Mouse (Mus musculus) hindbrain, embryonic 10.5 days (tissue): ENCODE measurements at regions not wholly inside any gene's neighbourhood (a gene's known extent, or its start where the extent isn't known, plus 50 kb on each side); places are given as distances from the start of the nearest gene placed in this dataset.

Source experiments
- DNase-seq: peaks from one replicate; pipeline ENCODE4 v3.0.0-alpha.2; 2017; ENCODE audit warnings: low spot score
- H3K27ac ChIP-seq: fragments of 300-500 bp; sonication (generic); 2 replicates; pipeline ENCODE4 v1.5.1; 2016; ENCODE audit warnings: mild to moderate bottlenecking, moderate library complexity
- H3K27me3 ChIP-seq: fragments of 300-500 bp; sonication (generic); 2 replicates; pipeline ENCODE4 v1.6.1; 2016; ENCODE audit warnings: mild to moderate bottlenecking; ENCODE audit not compliant: poor library complexity, insufficient read depth, severe bottlenecking
- H3K36me3 ChIP-seq: fragments of 300-500 bp; sonication (generic); 2 replicates; pipeline ENCODE4 v1.6.1; 2016; ENCODE audit warnings: mild to moderate bottlenecking, moderate library complexity
- H3K4me1 ChIP-seq: fragments of 300-500 bp; sonication (generic); replicated peaks from 2 replicates; pipeline ENCODE4 v1.6.1; 2016; ENCODE audit warnings: mild to moderate bottlenecking
- H3K4me3 ChIP-seq: fragments of 300-500 bp; sonication (generic); 2 replicates; pipeline ENCODE4 v1.5.1; 2016; ENCODE audit warnings: mild to moderate bottlenecking, moderate library complexity
- H3K9me3 ChIP-seq: fragments of 300-500 bp; sonication (generic); 2 replicates; pipeline ENCODE4 v1.6.1; 2016; ENCODE audit warnings: mild to moderate bottlenecking, moderate library complexity
- WGBS: fragments of 180-500 bp; shearing (Covaris S2); methylation state at CpG from one replicate; pipeline ENCODE4 v1.1.7; 2016; 5-methylcytosine and 5-hydroxymethylcytosine counted together

- Histone ChIP-seq H3K36me3 (no peaks in the 10 kb centered on the region), H3K4me3 (no peak overlapping the region), H3K9me3 (no peaks in the 10 kb centered on the region), H3K27me3 (no peaks in the 10 kb centered on the region), H3K4me1 (no peaks in the 10 kb centered on the region), H3K27ac (no peak overlapping the region)
- no peak for DNase-seq
- 85% methylated on average over 4 of the region's 4 CpGs for WGBS
Measured at GRCm38 (mm10) chr10:99564605-99565004, 194.9 kb downstream of the Csl start.

- Histone ChIP-seq H3K27me3 (no peaks in the 10 kb centered on the region), H3K4me3 (no peak overlapping the region), H3K9me3 (no peaks in the 10 kb centered on the region), H3K4me1 (peaks cover 6% of the 10 kb centered on the region; the same call in 1 of the 2 replicates), H3K27ac (no peak overlapping the region), H3K36me3 (no peaks in the 10 kb centered on the region)
- 90% methylated on average over 5 of the region's 5 CpGs for WGBS
- no peak for DNase-seq
Measured at GRCm38 (mm10) chr10:99568424-99568823, 191.0 kb downstream of the Csl start.

- H3K27me3 ChIP-seq: no peaks in the 10 kb centered on the region
- H3K27ac ChIP-seq: peak overlapping the region; percentile 40; the same call in 1 of the 2 replicates
- peaks cover 11% of the 10 kb centered on the region; the same call in 1 of the 2 replicates for H3K4me1 ChIP-seq
- H3K4me3 ChIP-seq: no peak overlapping the region
- H3K9me3 ChIP-seq: no peaks in the 10 kb centered on the region
- no peak for DNase-seq
- H3K36me3 ChIP-seq: no peaks in the 10 kb centered on the region
- WGBS: 30% methylated on average over 2 of the region's 2 CpGs
Measured at GRCm38 (mm10) chr10:99570190-99570589, 189.3 kb downstream of the Csl start.

GRCm38 (mm10) chr10:99573997-99574396, 185.5 kb downstream of the Csl start:
- WGBS: 87% methylated on average over 14 of the region's 14 CpGs
- Histone ChIP-seq H3K36me3 (no peaks in the 10 kb centered on the region), H3K4me1 (peaks cover 17% of the 10 kb centered on the region), H3K4me3 (no peak overlapping the region), H3K27me3 (no peaks in the 10 kb centered on the region), H3K9me3 (no peaks in the 10 kb centered on the region), H3K27ac (peak overlapping the region; percentile 30; the same call in 1 of the 2 replicates)
- DNase-seq: no peak

GRCm38 (mm10) chr10:99575294-99575693, 184.2 kb downstream of the Csl start:
- Histone ChIP-seq H3K27ac (no peak overlapping the region), H3K4me3 (no peak overlapping the region), H3K4me1 (peaks cover 18% of the 10 kb centered on the region), H3K27me3 (no peaks in the 10 kb centered on the region), H3K36me3 (no peaks in the 10 kb centered on the region), H3K9me3 (no peaks in the 10 kb centered on the region)
- DNase-seq: no peak
- 70% methylated on average over 7 of the region's 7 CpGs for WGBS

- Histone ChIP-seq H3K27ac (no peak overlapping the region), H3K4me3 (no peak overlapping the region), H3K36me3 (no peaks in the 10 kb centered on the region), H3K27me3 (no peaks in the 10 kb centered on the region), H3K4me1 (peaks cover 18% of the 10 kb centered on the region), H3K9me3 (no peaks in the 10 kb centered on the region)
- 83% methylated on average over 5 of the region's 5 CpGs for WGBS
- no peak for DNase-seq
Measured at GRCm38 (mm10) chr10:99576301-99576700, 183.2 kb downstream of the Csl start.

- DNase-seq: peak; percentile 51
- H3K27ac ChIP-seq: no peak overlapping the region
- H3K4me3 ChIP-seq: no peak overlapping the region
- H3K4me1 ChIP-seq: peaks cover 18% of the 10 kb centered on the region
- no peaks in the 10 kb centered on the region for H3K36me3 ChIP-seq
- H3K27me3 ChIP-seq: no peaks in the 10 kb centered on the region
- H3K9me3 ChIP-seq: no peaks in the 10 kb centered on the region
- WGBS: 32% methylated on average over 12 of the region's 12 CpGs
Measured at GRCm38 (mm10) chr10:99577041-99577681, 182.3 kb downstream of the Csl start.

GRCm38 (mm10) chr10:99578366-99578765, 181.1 kb downstream of the Csl start:
- 73% methylated on average over 4 of the region's 4 CpGs for WGBS

GRCm38 (mm10) chr10:99580191-99580590, 179.3 kb downstream of the Csl start:
- WGBS: 43% methylated on average over 8 of the region's 8 CpGs
- no peaks in the 10 kb centered on the region for H3K36me3 ChIP-seq
- H3K4me1 ChIP-seq: peaks cover 13% of the 10 kb centered on the region
- no peak overlapping the region for H3K4me3 ChIP-seq
- peak; percentile 34 for DNase-seq
- H3K27me3 ChIP-seq: no peaks in the 10 kb centered on the region
- H3K9me3 ChIP-seq: no peaks in the 10 kb centered on the region
- H3K27ac ChIP-seq: no peak overlapping the region

More at GRCm38 (mm10) chr10:99578366-99578765, 181.1 kb downstream of the Csl start:
- H3K4me1 ChIP-seq: peaks cover 18% of the 10 kb centered on the region
- H3K4me3 ChIP-seq: no peak overlapping the region
- no peak for DNase-seq
- H3K36me3 ChIP-seq: no peaks in the 10 kb centered on the region
- H3K27ac ChIP-seq: no peak overlapping the region
- H3K9me3 ChIP-seq: no peaks in the 10 kb centered on the region
- no peaks in the 10 kb centered on the region for H3K27me3 ChIP-seq

GRCm38 (mm10) chr10:99581074-99581473, 178.4 kb downstream of the Csl start:
- DNase-seq: no peak
- no peak overlapping the region for H3K27ac ChIP-seq
- H3K36me3 ChIP-seq: no peaks in the 10 kb centered on the region
- H3K27me3 ChIP-seq: no peaks in the 10 kb centered on the region
- no peaks in the 10 kb centered on the region for H3K9me3 ChIP-seq
- H3K4me3 ChIP-seq: no peak overlapping the region
- H3K4me1 ChIP-seq: peaks cover 7% of the 10 kb centered on the region; the same call in 1 of the 2 replicates
- 84% methylated on average over 8 of the region's 8 CpGs for WGBS

GRCm38 (mm10) chr10:99584855-99585254, 174.6 kb downstream of the Csl start:
- H3K27me3 ChIP-seq: no peaks in the 10 kb centered on the region
- H3K4me3 ChIP-seq: no peak overlapping the region
- H3K4me1 ChIP-seq: peaks cover 6% of the 10 kb centered on the region; the same call in 1 of the 2 replicates
- H3K9me3 ChIP-seq: no peaks in the 10 kb centered on the region
- 87% methylated on average over 2 of the region's 2 CpGs for WGBS
- DNase-seq: no peak
- H3K36me3 ChIP-seq: no peaks in the 10 kb centered on the region
- H3K27ac ChIP-seq: no peak overlapping the region

GRCm38 (mm10) chr10:99592220-99592619, 167.2 kb downstream of the Csl start:
- peak; percentile 35 for DNase-seq
- WGBS: 52% methylated on average over 9 of the region's 9 CpGs
- H3K4me3 ChIP-seq: no peak overlapping the region
- no peaks in the 10 kb centered on the region for H3K9me3 ChIP-seq
- no peak overlapping the region for H3K27ac ChIP-seq
- H3K36me3 ChIP-seq: no peaks in the 10 kb centered on the region
- peaks cover 9% of the 10 kb centered on the region; the same call in 1 of the 2 replicates for H3K4me1 ChIP-seq
- H3K27me3 ChIP-seq: no peaks in the 10 kb centered on the region

- peaks cover 9% of the 10 kb centered on the region; the same call in 1 of the 2 replicates for H3K4me1 ChIP-seq
- peaks cover 4% of the 10 kb centered on the region; the same call in 1 of the 2 replicates for H3K9me3 ChIP-seq
- no peak for DNase-seq
- no peak overlapping the region for H3K4me3 ChIP-seq
- H3K36me3 ChIP-seq: no peaks in the 10 kb centered on the region
- H3K27ac ChIP-seq: no peak overlapping the region
- no peaks in the 10 kb centered on the region for H3K27me3 ChIP-seq
- 89% methylated on average over 14 of the region's 14 CpGs for WGBS
Measured at GRCm38 (mm10) chr10:99595659-99596058, 163.8 kb downstream of the Csl start.
